Mouse (Mus musculus): ENCODE results near the gene Mgll. TPM values are rescaled to one million over a fixed set of nuclear protein-coding genes. Genes with fewer than 3 reads are reported as not detected.
A peak's percentile ranks its signal among the peaks of the same experiment; 100 is the strongest.

The Mgll gene
- polyA plus RNA-seq, 1 experiment from 2014 or later = 82.6 TPM

GRCm38 (mm10) chr6:88804966-88805577 is 80.9 kb downstream of the Mgll start:
- WGBS (ENCODE audit: missing documents) = 91% methylated on average over 17 of the region's 17 CpGs
- Histone ChIP-seq H3K36me3 (ENCODE audit: inconsistent target) (no peaks in the 10 kb centered on the region), H3K4me3 (ENCODE audit: inconsistent target) (no peak overlapping the region), H3K79me2 (ENCODE audit: inconsistent target) (no peaks in the 10 kb centered on the region), H3K27ac (no peak overlapping the region)

- H3K36me3 ChIP-seq (ENCODE audit: inconsistent target) = no peaks in the 10 kb centered on the region
- no peaks in the 10 kb centered on the region for H3K79me2 ChIP-seq (ENCODE audit: inconsistent target)
- H3K27ac ChIP-seq = no peak overlapping the region
- H3K4me3 ChIP-seq (ENCODE audit: inconsistent target) = no peak overlapping the region
- WGBS (ENCODE audit: missing documents) = 89% methylated on average over 23 of the region's 23 CpGs
These were observed 85.2 kb downstream of the Mgll start for GRCm38 (mm10) chr6:88809091-88810037.

GRCm38 (mm10) chr6:88810291-88810690 is 86.1 kb downstream of the Mgll start:
- 100% methylated on average over 3 of the region's 3 CpGs for WGBS (ENCODE audit: missing documents)
- Histone ChIP-seq H3K79me2 (ENCODE audit: inconsistent target) (no peaks in the 10 kb centered on the region), H3K36me3 (ENCODE audit: inconsistent target) (no peaks in the 10 kb centered on the region), H3K27ac (no peak overlapping the region), H3K4me3 (ENCODE audit: inconsistent target) (no peak overlapping the region)

DNA sequence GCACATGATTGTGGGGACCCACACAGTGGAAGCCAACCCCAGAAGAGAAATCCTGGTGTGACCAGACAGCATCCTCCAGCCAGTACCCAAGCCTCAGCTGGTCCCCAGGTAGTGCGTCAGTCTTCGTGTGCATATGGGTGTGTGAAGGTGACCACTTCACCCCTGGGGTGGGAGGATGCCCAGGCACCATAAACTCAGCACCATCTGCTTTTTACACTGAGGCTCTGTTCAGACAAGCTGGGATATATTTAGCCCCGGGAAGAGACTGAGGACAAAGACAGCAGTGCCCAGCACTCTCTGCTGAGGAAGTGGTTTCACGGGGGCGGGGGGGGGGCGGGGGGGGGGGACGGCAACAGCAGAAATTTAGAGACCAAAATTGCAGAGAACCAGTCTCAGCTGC is 87.2 kb downstream of the Mgll start:
- Histone ChIP-seq H3K79me2 (ENCODE audit: inconsistent target) (no peaks in the 10 kb centered on the region), H3K36me3 (ENCODE audit: inconsistent target) (no peaks in the 10 kb centered on the region), H3K4me3 (ENCODE audit: inconsistent target) (no peak overlapping the region), H3K27ac (no peak overlapping the region)
- WGBS (ENCODE audit: missing documents) = 0% methylated on average over 3 of the region's 7 CpGs

GRCm38 (mm10) chr6:88811880-88812400 is 87.7 kb downstream of the Mgll start:
- WGBS (ENCODE audit: missing documents) = 34% methylated on average over 7 of the region's 7 CpGs
- Histone ChIP-seq H3K36me3 (ENCODE audit: inconsistent target) (no peaks in the 10 kb centered on the region), H3K27ac (peak overlapping the region; percentile 15; the same call in 1 of the 2 replicates), H3K4me3 (ENCODE audit: inconsistent target) (no peak overlapping the region), H3K79me2 (ENCODE audit: inconsistent target) (no peaks in the 10 kb centered on the region)

DNA sequence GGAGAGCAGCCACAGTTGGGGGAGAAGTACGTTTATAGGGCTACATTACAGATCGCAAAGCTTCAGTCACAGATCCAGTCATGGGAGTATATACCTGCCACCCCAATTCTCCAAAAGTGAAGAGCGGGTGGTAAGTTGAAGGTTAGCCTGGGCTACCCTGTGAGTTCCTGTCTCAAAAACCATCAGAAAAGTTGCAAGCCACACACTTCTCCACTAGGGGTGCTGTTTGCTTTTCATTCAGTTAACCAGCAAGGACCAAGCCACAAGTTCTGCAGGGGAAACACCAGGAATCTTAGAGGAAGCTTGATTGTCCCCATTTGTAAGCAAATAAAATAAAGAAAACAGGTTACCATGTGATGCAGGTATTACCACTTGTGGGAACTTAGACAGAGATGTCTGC is 88.7 kb downstream of the Mgll start:
- H3K36me3 ChIP-seq (ENCODE audit: inconsistent target) = no peaks in the 10 kb centered on the region
- no peak overlapping the region for H3K27ac ChIP-seq

GRCm38 (mm10) chr6:88813832-88814231 is 89.6 kb downstream of the Mgll start:
- Histone ChIP-seq H3K36me3 (ENCODE audit: inconsistent target) (no peaks in the 10 kb centered on the region), H3K79me2 (ENCODE audit: inconsistent target) (no peaks in the 10 kb centered on the region), H3K27ac (no peak overlapping the region), H3K4me3 (ENCODE audit: inconsistent target) (no peak overlapping the region)
- WGBS (ENCODE audit: missing documents) = 94% methylated on average over 10 of the region's 10 CpGs

More for the DNA sequence above, 88.7 kb downstream of the Mgll start:
- H3K79me2 ChIP-seq (ENCODE audit: inconsistent target) = no peaks in the 10 kb centered on the region
- H3K4me3 ChIP-seq (ENCODE audit: inconsistent target) = no peak overlapping the region
- 60% methylated on average over 3 of the region's 3 CpGs for WGBS (ENCODE audit: missing documents)

DNA sequence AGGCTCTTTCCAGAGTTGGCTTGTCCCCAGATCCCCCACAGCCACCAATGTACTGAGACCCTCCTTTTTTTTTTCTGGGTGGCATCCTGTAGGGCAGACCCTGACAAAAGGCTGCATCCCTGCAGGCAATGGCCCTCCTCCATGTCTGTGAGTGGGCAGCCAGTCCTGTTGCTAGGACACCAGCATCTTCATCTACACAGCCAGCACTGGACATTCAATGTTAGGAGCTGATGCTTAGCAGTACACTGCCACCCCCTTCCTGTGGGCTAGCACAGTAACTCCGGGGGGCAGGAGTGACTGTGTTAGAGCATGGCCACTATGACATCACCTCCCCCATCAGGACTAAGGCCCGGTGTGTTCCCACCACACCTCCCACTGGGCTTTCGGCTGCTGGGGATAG is 90.8 kb downstream of the Mgll start:
- H3K36me3 ChIP-seq (ENCODE audit: inconsistent target) = no peaks in the 10 kb centered on the region
- H3K79me2 ChIP-seq (ENCODE audit: inconsistent target) = no peaks in the 10 kb centered on the region
- no peak overlapping the region for H3K27ac ChIP-seq
- no peak overlapping the region for H3K4me3 ChIP-seq (ENCODE audit: inconsistent target)
- WGBS (ENCODE audit: missing documents) = 98% methylated on average over 3 of the region's 3 CpGs

DNA sequence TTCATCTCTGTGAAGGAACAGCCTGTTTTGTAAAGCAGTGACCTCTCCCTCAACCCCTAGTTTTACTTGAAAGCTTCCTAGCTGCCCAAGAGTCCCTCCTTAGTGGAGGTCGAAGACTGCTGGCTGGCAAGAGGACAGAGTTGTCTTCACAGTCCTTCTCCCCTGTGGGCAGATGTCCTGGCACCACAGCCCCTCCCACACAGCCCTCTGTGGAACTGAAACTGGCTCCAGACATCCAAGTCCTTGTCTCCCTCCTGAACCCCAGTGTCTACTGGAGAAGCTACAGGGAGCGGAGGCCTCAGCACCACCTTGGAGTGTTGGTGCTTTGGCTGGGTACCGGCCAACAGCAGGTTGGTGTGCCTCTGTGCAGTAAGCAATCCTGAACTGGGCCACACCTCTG is 91.3 kb downstream of the Mgll start:
- no peaks in the 10 kb centered on the region for H3K36me3 ChIP-seq (ENCODE audit: inconsistent target)
- no peak overlapping the region for H3K27ac ChIP-seq
- 72% methylated on average over 3 of the region's 3 CpGs for WGBS (ENCODE audit: missing documents)
- H3K79me2 ChIP-seq (ENCODE audit: inconsistent target) = no peaks in the 10 kb centered on the region
- H3K4me3 ChIP-seq (ENCODE audit: inconsistent target) = no peak overlapping the region

DNA sequence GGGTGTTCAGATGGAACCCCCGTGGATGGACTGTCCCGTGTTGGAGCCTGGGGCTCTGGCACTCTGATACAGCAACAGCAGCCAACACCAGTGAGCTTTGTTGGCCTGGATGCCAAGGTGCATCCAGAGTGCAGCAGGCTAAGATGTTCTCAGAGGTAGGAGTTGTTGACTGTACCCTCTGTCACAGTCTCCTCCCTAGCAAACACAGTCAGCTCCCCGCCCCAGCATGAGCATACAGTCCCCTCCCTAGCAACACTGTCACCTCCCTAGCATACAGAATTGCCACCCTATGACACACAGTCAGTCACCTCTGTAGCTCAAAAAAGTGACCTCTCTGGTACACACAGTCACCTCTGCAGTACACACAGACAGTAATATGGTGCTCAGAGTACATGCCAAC is 92.7 kb downstream of the Mgll start:
- Histone ChIP-seq H3K79me2 (ENCODE audit: inconsistent target) (no peaks in the 10 kb centered on the region), H3K4me3 (ENCODE audit: inconsistent target) (no peak overlapping the region), H3K36me3 (ENCODE audit: inconsistent target) (no peaks in the 10 kb centered on the region), H3K27ac (no peak overlapping the region)
- 100% methylated on average over 2 of the region's 3 CpGs for WGBS (ENCODE audit: missing documents)

- Histone ChIP-seq H3K27ac (peak overlapping the region; percentile 31), H3K4me3 (ENCODE audit: inconsistent target) (no peak overlapping the region), H3K79me2 (ENCODE audit: inconsistent target) (no peaks in the 10 kb centered on the region), H3K36me3 (ENCODE audit: inconsistent target) (no peaks in the 10 kb centered on the region)
- 22% methylated on average over 3 of the region's 3 CpGs for WGBS (ENCODE audit: missing documents)
These were observed 96.6 kb downstream of the Mgll start for GRCm38 (mm10) chr6:88820853-88821252.

- H3K79me2 ChIP-seq (ENCODE audit: inconsistent target) = no peaks in the 10 kb centered on the region
- WGBS (ENCODE audit: missing documents) = 94% methylated on average over 6 of the region's 6 CpGs
- H3K4me3 ChIP-seq (ENCODE audit: inconsistent target) = no peak overlapping the region
- H3K36me3 ChIP-seq (ENCODE audit: inconsistent target) = no peaks in the 10 kb centered on the region
- H3K27ac ChIP-seq = peak overlapping the region; percentile 31
These were observed 97.1 kb downstream of the Mgll start for GRCm38 (mm10) chr6:88821294-88821693.

GRCm38 (mm10) chr6:88821901-88822300 is 97.7 kb downstream of the Mgll start:
- no peak overlapping the region for H3K27ac ChIP-seq
- no peaks in the 10 kb centered on the region for H3K79me2 ChIP-seq (ENCODE audit: inconsistent target)
- no peak overlapping the region for H3K4me3 ChIP-seq (ENCODE audit: inconsistent target)
- WGBS (ENCODE audit: missing documents) = 97% methylated on average over 11 of the region's 11 CpGs
- no peaks in the 10 kb centered on the region for H3K36me3 ChIP-seq (ENCODE audit: inconsistent target)

DNA sequence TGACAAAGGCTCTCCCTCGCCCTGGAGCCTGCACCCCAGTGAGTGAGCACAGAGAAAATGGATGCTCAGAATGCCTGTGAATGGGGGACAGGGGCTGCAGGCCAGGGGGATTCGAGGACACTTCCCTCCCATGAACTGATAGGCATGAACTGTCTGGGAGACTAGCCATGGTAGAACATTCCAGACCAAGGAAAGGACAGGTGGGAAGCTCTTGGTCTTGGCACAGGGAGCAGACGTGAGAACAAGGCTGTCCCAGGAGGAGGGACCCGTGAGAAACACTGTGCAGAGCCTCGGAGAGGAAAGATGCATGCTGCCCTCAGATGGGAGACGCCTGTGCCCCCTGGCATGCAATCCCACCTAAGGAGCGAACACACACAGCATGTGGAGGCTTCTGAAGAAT is 100.0 kb downstream of the Mgll start:
- 90% methylated on average over 7 of the region's 7 CpGs for WGBS (ENCODE audit: missing documents)
- no peak overlapping the region for H3K27ac ChIP-seq
- no peaks in the 10 kb centered on the region for H3K36me3 ChIP-seq (ENCODE audit: inconsistent target)
- no peak overlapping the region for H3K4me3 ChIP-seq (ENCODE audit: inconsistent target)
- no peaks in the 10 kb centered on the region for H3K79me2 ChIP-seq (ENCODE audit: inconsistent target)

- H3K36me3 ChIP-seq (ENCODE audit: inconsistent target) = no peaks in the 10 kb centered on the region
- no peaks in the 10 kb centered on the region for H3K79me2 ChIP-seq (ENCODE audit: inconsistent target)
- no peak overlapping the region for H3K4me3 ChIP-seq (ENCODE audit: inconsistent target)
- 14% methylated on average over 3 of the region's 3 CpGs for WGBS (ENCODE audit: missing documents)
- peak overlapping the region; percentile 80 for H3K27ac ChIP-seq
These were observed 101.9 kb downstream of the Mgll start for GRCm38 (mm10) chr6:88826088-88826487.
